Mouse (Mus musculus) R1 (cell line): Measurements from ENCODE around the gene Paip2b.
"Not testable (repeated sequence)": the region's sequence is repeated elsewhere in the genome, so short reads cannot be mapped to it uniquely, and the experiment has no call there.

Source experiments
- DNase-seq: peaks from one replicate; pipeline ENCODE4 v3.0.0-alpha.2; 2018; ENCODE audit warnings: low read depth, low spot score

Gene Paip2b

DNA sequence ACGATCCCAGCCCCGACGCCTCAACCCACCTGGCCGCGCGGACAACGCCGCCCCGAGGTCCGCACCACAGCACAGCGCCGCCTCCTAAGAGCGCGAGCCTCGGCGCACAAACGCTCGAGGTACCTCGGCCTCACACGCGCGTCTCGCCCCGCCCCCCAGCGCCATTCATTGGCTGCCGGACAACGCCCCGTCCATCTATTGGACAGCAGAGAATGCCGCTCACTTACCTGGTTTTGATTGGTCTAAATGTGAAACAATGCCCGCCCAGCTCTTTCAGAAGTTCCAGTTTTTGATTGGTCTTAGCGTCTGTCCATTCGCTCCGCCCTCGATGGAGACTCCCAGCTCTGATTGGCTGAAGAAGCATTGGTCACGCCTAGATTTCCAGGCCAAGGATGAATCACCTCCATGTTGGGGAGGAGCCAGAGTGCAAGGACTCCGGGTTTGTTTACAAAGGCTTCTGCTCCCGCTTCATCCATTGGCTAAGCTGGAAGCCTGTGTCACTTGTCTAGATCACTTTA is at the start of gene Paip2b:
Paip2b (minus strand) TSS at position 136 of the 518 bp plus-strand sequence.
- DNase-seq = peak; percentile 100

DNA sequence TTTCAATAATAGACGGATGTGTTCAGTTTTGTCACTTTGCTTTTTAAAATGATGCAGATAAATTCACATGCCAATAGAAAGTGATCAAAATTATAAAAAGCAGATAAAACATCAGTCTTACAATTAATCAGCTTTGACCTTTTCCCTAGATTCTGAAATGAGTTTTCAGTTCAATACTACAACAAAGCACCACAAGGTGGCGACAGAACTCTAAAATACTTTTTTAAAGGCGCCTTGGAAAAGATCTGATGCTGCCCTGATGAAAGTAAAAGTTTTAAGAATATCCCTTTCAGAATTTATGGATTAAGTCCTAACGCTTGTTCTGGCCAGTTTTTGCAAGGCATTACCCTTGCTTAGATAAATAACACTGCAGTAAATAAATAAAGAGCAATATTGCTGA is 48.3 kb upstream of the Paip2b start:
- peak; percentile 77 for DNase-seq

DNA sequence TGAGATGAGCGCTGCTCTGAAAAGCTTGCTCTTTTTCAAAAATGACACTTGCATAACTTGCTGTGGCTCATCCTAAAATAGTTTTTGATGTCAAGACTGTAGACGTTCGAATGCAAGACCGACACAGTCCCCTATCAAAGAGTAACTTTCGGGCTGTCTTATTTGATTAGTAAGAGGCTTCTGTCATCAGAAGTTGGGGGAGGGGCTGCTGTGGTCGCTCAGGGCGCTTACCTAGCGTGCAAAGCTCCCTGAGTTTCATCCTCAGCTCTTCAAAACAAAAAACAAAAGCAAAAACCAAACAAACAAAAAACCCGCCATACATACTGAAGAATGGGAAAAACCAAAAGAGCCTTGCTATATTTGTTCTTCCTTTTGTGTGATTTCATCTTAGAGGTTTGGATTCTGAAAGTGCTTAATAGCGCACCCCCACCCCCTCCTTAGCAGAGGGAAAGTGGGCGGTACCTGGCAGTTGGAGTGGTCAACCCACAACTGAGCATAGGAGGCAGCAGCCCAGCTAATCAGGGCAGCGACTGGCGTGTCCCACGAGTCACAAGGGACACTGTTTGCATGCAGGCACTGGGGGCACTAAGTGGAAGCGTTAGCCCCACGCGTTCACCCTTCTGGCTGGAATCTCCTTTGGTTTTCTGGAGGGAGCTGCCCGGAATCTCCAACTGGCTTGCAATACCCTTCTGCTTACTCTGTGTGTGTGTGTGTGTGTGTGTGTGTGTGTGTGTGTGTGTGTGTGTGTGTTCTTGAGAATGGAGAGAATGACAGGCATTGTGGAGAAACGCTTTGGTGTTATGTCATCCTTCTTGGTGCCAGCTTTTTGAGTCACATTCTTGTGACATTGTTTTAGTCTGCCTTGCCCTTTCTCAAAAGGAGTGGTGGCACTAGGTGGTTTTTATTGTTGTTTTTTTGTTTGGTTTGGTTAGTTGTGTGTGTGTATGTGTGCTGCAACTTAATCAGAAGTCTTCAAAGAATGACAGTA is 36.4 kb upstream of the Paip2b start:
- peak; percentile 72 for DNase-seq

DNA sequence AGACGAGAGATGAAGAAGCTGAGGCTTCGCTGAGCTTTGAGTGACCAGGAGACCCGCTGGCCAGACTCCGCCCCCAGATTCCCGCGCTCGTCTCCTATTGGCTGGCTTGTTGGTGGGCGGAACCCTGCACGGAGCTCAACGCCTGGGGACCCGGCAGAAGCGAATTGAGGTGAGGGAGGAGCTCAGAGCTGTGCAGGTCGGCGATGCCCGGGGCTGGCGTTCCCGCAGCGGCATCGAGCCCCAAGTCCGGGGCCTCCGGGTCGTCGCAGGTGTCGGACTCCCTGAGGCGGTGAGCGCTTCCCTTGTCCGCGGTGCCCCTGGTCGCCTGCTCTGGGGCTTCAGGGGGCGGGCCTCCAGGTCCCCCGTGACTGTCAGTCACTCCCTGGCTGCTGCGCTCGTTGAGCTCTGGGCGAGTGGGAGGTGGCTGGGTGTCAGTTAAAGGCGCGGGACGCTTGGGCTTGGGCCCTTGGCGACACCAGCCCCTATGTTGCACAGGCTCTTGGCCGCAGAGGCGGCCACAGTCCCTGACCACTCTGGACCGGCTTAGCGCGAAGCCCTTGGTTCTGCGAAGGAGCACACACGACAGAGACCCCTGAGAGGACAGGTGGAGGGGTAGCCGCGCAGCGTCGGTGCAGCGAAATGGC is 35.5 kb upstream of the Paip2b start, which contains the start of gene Zfp638:
Zfp638 (plus strand) TSS at position 156 of the 644 bp plus-strand sequence.
- DNase-seq = peak; percentile 93

DNA sequence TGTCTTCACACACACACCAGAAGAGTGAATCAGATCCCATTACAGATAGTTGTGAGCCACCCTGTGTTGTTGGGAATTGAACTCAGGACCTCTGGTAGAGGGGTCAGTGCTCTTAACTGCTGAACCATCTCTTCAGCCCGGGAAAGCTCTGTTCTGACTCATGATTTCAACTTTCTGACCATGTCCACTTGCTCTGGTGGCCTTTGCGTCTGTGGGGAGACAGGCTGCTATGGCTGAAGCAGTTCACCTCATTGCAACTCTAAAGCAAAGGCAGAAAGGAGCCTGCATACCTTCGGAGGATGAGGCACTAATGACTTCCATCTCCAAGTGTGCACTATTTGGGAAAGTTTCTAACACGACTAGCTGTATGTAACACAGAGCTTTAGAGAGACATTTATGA is 34.9 kb upstream of the Paip2b start:
- DNase-seq = no peak

DNA sequence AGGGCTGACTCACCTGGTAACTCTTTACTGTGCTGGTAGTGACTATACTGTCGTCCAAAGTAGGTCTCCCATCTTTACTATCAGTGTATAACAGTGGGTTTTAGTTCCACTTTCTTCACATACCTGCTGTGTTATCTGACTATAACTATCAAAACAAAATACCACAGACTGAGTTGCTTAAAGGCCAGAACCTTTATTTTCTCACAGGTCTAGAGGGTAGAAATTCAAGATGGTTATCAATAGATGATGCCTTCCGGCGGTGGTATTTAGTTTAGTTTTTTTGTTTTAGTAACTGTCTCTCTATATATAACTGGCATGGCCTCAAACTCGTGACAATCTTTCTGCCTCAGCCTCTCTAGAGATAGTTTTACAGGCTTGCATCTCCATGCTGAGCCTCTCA is 32.0 kb upstream of the Paip2b start:
- no peak for DNase-seq

DNA sequence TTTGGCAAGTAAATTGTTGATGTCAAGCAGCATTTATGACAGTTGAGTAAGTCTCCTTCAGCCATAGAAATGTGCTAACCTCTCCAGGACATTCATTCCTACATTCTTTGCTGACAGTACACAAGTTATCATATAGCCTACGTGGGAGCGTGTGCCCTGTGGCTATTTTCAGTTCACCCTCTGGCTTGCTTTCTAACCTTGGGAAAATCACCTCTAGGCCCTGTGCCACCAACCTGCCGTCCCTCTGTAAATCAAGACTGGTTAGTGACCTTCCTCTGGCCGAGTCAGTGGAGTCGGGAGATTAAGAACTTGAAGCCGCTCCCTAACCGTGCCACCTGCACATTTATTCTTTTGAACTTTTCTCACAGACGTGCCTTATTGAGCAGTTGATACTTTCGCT is 28.5 kb upstream of the Paip2b start:
- DNase-seq = no peak

DNA sequence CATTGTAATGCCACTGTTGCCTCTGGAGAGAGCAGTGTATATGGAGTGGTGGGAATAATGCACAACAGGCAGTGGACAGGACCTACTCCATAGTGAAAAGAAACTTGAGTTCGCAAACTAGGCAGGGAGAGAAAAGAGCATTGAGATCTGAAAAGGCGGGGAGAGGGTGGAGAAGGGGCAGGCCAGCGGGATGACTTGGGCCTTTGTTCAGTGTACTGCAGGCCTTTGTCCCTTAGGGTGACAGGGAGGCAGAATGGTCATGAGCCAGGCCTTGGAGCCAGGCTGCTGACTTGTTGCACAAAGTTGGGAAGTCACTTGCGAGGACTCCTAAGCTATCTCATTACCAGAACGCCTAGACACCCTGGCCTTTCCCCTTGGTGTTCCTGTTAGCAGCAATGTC is 25.9 kb upstream of the Paip2b start:
- DNase-seq = no peak

DNA sequence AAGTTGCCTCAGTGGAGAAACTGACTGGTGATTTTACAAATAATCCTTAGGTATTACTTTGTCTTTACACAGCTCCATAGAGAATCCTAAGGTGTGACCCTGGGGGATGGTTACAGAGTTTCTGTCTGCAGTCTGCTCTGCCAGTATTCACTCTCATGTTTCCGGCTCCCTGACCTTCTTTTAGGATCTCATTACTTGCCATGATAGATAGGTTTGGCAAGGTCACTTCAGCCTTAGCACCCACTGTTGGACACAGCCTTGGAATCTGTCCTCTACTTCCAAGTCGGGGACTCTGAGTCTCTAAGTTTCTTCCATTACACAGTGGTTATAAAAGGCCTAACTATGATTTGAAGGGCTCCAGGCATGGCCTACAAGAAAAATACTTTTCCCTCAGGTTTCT is 17.9 kb upstream of the Paip2b start:
- no peak for DNase-seq

DNA sequence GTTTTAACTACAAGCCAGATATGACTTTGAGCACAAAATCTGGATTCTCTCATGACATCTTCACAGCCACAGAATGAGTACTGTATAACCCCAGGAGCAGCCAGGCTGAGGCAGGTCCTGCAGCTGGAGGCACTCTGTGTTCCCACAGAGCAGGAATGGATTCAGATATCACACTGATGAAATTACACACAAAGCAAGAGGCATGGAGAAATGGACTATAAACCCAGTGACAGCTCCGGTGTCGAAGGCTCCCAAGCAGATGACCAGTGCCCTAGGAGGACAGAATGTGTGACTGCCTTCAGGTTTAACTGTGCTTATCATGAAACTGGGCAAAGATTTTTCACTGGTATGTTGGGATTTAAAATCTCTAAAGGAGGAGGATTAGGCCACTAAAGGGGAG is 14.6 kb upstream of the Paip2b start:
- DNase-seq = no peak

DNA sequence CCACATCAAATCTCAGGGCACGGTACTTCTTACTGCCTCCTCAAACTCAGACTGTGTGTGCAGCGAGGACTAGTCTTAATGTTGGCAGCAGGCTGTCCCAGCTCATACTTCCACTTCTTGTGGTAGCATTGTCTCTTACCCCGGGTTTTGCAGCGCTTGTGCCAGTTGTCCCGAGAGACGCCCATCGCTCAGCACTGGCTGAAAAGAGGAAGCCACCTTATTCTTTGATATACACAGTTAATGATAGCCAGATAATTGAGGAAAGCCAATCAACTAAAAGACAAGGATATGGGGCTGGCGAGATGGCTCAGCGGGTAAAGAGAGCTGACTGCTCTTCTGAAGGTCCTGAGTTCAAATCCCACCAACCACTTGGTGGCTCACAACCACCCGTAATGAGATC is 13.4 kb upstream of the Paip2b start:
- no peak for DNase-seq

DNA sequence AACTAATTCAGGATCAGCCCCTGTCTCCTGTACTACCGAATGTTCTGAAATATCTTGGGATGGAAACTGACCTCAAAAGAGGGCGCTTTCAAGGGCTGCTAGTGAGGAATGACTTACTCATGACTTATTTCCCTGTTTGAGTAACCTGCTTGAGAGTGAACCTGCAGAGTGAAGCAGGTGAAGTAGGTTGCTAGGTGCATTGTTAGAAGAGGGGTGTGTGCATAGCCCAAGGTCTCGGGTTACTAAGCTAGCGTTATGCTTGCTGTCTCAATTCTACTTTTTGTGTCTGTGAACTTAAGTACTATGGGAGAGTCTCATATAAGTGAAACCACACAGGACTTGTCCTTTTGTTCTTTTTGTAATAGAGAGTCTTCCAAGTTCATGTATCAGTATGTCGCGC is 8.5 kb upstream of the Paip2b start:
- DNase-seq = no peak

DNA sequence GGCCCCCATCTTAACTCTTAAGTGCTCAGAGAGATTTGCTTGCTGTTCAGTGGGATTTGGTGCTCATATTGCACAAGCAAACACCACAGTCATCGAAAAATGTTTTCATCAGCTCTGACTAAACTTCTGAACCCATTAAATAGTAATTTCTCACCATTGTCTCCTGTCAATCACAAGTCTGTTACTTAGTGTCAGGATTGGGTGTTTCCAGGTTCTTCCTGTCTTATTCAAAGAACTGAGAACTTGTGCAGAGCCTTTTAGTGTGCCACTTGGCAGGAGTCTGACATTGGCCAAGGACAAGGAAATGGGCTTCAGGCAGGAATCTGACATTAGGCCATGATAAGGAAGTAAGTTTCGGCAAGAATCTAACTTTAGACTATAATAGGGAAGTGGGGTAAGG is 6.5 kb upstream of the Paip2b start:
- DNase-seq = peak; percentile 68

DNA sequence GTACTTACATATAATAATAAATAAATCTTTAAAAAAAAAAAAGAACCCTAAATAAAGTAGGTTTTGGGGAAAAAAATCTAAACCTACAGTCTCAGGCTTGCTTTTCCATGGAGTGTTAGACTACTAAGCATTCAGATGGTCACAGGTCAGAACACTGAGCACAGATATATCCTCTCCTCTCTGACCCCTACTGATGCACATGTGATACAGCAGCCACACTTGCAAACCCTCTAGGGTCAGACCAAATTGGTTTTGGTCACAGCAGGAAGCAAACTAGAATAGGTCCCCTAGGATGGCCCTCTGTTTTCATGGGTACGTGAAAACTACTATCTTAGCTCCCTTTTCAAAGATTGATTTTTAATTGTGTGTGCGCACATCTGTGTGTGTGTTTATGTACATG is 5.3 kb upstream of the Paip2b start:
- peak; percentile 61 for DNase-seq

DNA sequence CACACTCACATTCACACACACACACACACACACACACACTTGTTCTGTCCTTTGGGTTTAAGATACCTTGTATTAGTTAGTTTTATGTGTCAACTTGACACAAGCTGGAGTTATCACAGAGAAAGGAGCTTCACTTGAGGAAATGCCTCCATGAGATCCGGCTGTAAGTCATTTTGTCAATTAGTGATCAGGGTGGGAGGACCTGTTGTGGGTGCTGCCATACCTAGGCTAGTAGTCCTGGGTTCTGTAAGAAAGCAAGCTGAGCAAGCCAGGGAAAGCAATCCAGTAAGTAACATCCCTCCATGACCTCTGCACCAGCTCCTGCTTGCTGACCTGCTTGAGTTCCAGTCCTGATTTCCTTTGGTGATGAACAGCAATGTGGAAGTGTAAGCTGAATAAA is 852 bp upstream of the Paip2b start:
- DNase-seq = not testable (repeated sequence)

DNA sequence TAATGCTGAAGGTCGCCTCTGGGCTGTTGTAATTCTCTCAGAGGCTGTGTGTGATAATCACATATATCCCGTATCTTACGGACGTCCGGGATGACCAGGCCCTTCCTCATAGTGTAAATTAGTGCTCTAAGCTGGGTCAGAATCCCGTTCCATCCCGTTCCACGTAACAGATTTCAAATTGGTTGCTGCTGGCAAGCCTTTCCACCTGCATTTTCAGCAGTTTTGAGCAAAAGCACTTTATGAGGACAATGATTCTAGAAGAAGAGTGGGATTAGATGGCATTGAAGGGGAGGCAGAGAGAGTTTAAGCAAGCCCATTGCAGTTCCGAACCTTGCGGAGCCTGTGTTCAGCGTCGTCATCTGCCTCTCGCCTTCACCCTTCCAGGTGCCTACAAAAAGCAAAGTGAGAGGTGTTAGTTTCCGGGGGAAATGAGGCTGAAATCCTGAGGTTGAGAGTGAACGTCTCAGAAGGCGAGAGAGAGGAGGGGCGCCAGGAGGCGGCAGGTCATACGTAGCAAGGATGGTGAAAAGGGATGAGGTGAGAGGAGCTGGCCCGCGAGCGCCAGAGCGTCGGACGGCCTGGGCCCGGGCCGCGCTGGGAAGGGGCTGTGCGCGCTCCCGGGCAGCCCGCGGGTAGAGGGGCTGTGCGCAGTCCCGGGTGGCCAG is 468 bp downstream of the Paip2b start:
- DNase-seq = peak; percentile 81

DNA sequence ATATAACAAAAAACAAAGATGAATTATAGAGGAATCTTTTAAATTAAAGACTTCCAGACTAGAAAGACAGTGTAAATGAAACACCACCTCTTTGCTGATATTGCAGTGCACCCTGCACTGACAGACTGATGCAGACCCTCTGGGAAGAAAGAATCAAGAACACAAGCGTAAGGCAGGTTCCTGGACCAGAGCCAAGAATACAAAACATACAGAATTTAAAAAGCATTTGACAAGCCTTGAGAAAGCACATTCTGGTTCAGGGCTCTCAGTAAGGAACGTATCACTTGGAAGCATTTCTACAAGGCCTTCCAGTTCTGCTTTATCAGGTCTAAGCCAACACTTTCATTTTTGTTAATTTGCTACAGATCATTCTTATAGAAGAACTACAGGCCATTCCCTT is 9.7 kb downstream of the Paip2b start:
- DNase-seq = no peak

DNA sequence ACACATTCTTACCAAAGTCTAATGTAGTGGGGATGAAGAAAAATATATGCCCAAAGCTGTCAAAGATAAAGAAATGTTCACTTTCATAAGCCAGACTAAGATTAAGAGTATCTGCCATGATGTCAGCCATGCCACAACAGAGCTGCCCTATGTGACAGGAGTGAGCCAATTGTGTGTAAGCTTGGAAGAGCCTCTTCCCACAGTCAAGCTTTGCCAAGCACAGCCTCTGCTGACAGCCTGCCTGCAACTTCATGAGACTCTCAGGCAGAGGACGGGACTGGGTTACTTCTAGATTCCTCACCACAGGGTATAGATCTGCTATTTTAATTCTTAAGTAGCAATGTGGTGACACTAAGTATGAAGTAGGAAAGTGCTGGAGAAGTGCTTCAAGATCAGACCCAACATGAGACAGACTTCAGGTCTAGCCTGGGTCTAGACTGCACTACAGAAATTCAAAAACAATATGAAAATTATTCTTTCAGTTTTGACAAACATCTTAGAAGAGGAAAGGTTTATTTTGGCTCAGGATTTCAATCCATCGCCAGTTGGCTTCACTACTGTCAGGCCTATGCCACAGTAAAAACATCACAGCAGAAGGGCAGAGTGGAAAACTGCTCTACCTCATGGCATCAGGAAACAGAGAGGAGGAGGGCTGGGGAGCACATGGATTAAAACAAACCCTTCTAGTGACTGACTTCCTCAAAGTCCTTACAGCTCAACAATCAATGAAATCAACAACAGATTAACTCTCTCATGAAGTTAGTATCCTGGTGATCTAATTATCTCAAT is 10.6 kb downstream of the Paip2b start:
- no peak for DNase-seq

DNA sequence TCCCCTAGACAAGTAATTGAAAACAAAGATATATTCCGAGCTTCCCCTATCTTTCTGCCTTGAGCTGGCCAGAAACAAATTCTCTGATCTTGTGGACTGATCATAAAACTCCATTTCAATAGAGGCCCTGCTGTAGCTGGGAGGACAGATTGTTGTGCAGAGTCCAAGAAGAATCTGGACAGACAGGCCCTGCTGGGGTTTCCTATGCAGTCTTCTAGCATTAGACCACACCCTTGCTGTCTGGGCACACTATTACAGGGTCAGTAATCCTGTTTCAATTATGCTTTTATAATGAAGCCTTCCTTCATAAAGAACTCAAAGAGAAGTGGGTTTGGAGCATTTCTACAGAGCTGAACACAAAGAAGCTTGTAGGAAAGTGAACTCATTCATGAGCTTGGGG is 12.5 kb downstream of the Paip2b start:
- no peak for DNase-seq

DNA sequence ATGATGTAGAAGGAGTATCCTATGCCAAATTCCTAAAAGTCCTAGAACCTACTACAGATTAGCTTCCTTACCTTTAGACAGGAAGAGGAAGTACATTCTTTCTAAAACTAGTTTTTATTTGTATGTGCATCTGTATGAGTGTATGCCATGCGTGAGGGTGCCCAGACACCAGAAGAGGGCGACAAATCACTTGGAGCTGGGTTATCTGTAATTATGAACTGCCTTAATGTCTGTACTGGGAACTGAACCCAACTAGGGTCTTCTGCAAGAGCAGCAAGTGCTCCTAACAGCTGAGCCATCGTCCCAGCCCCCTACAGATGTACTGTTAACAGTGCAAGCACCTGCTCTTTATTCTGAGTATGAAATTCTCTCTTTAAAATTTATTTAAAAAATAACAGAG is 15.7 kb downstream of the Paip2b start:
- DNase-seq = peak; percentile 46

DNA sequence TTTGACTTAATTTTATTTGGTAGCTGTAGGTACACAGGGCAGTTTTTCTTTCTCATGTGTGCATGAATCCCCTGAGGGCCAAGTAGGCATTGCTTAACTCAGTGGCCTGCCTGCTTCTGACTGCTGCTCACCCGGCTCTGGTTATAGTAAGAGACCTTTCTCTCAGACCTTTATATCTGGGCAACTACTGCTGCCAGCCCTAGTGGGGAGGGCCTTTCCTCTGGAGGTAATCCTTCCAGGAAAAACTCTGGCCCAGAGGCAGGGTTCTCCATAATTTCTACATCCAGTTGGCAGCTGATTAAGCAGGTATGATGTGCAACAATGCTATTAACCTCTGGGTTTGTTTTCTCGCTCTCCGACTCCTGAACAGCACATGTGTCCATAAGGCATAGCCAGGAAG is 28.7 kb downstream of the Paip2b start:
- DNase-seq = no peak
